Mouse (Mus musculus) CD4-positive, CD25-positive, alpha-beta regulatory T cell, adult 9 weeks (primary cell): ENCODE measurements around the gene Tmem217. TPM values are rescaled to one million over a fixed set of nuclear protein-coding genes. Genes with fewer than 3 reads are reported as not detected.

ENCODE experiments used
- polyA plus RNA-seq: library from polyadenylated mRNA; unstranded; fragments of 100-300 nt; shearing (Covaris generic); gene quantifications from one replicate; pipeline ENCODE4 v1.2.1, GENCODE M21; 2017

Gene Tmem217
- polyA plus RNA-seq, result 5.6 TPM

GRCm38 (mm10) chr17:29552162-29552732, at the start of gene Tmem217:
TSS of gene Tmem217 (minus strand) at chr17:29552385.

GRCm38 (mm10) chr17:29549543-29550428, 2.4 kb downstream of the Tmem217 start, which contains the start of the genes Gm17657 and Tbc1d22b:
TSS of gene Gm17657 (minus strand) at chr17:29549638.
TSS of gene Tbc1d22b (plus strand) at chr17:29549785.

GRCm38 (mm10) chr17:29490713-29491581, 61.2 kb downstream of the Tmem217 start, which contains the start of gene Pim1:
TSS of gene Pim1 (plus strand) at chr17:29490753.

Other genes starting within 250 kb of the Tmem217 start
- 0.16 TPM for gene Pi16, start 234.7 kb downstream of the Tmem217 start, polyA plus RNA-seq
- gene Mtch1, start 204.5 kb downstream of the Tmem217 start, polyA plus RNA-seq, result 7.5 TPM
- gene Fgd2, start 191.5 kb downstream of the Tmem217 start, polyA plus RNA-seq, result 1.3 TPM
- 34.1 TPM for gene Pim1, start 61.6 kb downstream of the Tmem217 start, polyA plus RNA-seq
- gene Gm17657, start 2.7 kb downstream of the Tmem217 start, polyA plus RNA-seq, result not detected
- gene Tbc1d22b, start 2.6 kb downstream of the Tmem217 start, polyA plus RNA-seq, result 30.4 TPM
- gene Rnf8, start 62.4 kb upstream of the Tmem217 start, polyA plus RNA-seq, result 29.9 TPM
- 8.0 TPM for gene Gm28043, start 62.5 kb upstream of the Tmem217 start, polyA plus RNA-seq
- 283 TPM for gene Cmtr1, start 108.2 kb upstream of the Tmem217 start, polyA plus RNA-seq
- 10.5 TPM for gene Ccdc167, start 164.7 kb upstream of the Tmem217 start, polyA plus RNA-seq